Mouse (Mus musculus) embryonic fibroblast, embryonic 13.5 days (primary cell): Measurements from ENCODE around the gene Vars2.

Experiments used
- CTCF ChIP-seq: IDR thresholded peaks from 2 replicates; pipeline ENCODE4 v1.5.1; 2011; ENCODE audit warnings: mild to moderate bottlenecking, control low read depth, low read length, moderate library complexity, borderline replicate concordance; ENCODE audit not compliant: insufficient read depth
- POLR2A ChIP-seq: IDR thresholded peaks from 2 replicates; pipeline ENCODE4 v1.6.1; 2011; ENCODE audit warnings: low read depth, mild to moderate bottlenecking, control low read depth, low read length, moderate library complexity

GRCm38 (mm10) chr17:35680591-35680990, 13.2 kb upstream of the Vars2 start:
- TF ChIP-seq CTCF (no peak), POLR2A (no peak)
